In genomic region chr14:54715402-54715801, GRCm38 (mm10) we compare ENCODE assay signal across 19 mouse cellular contexts. TPM values are rescaled to one million over a fixed set of nuclear protein-coding genes. Genes with fewer than 3 reads are reported as not detected.
DNase-seq lines count a peak whose midpoint lies in the region; ATAC-seq lines count a peak whose summit lies in the region.
"Had no signal": no experiment of that assay in that cellular context is flagged by ENCODE, and none has a peak within 500 bp of the region (broad histone marks: within the 10 kb centered on the region; RNA-seq: fewer than 3 reads in every experiment).

No protein-coding gene starts in this region.

- no peaks in the 10 kb centered on the region for H3K27me3 ChIP-seq in hindbrain, embryonic 12.5 days
- peaks cover 2% of the 10 kb centered on the region; the same call in 1 of the 2 replicates for H3K27me3 ChIP-seq in hindbrain, embryonic 11.5 days (ENCODE audit: control insufficient read depth, insufficient read depth, low read length)
- 0 out of 2 replicates have a peak, but pooled peaks cover 4% of the 10 kb centered on the region for H3K27me3 ChIP-seq in midbrain, embryonic 13.5 days
- H3K27me3 ChIP-seq in midbrain, embryonic 11.5 days (ENCODE audit: control insufficient read depth, insufficient read depth, low read length): no peaks in the 10 kb centered on the region
- no peaks in the 10 kb centered on the region for H3K27me3 ChIP-seq in midbrain, embryonic 15.5 days (replicated peaks)

- H3K4me1 ChIP-seq in hindbrain, embryonic 12.5 days: peaks cover 6% of the 10 kb centered on the region
- H3K4me1 ChIP-seq in hindbrain, embryonic 11.5 days (replicated peaks; ENCODE audit: control insufficient read depth, insufficient read depth, low read length): no peaks in the 10 kb centered on the region
- H3K4me1 ChIP-seq in midbrain, embryonic 13.5 days (replicated peaks): peaks cover 8% of the 10 kb centered on the region
- H3K4me1 ChIP-seq in midbrain, embryonic 11.5 days (ENCODE audit: control insufficient read depth, insufficient read depth, low read length): peaks cover 3% of the 10 kb centered on the region; the same call in 1 of the 2 replicates
- peaks cover 15% of the 10 kb centered on the region for H3K4me1 ChIP-seq in midbrain, embryonic 15.5 days

- H3K4me3 ChIP-seq in hindbrain, embryonic 12.5 days: no peak overlapping the region
- no peak overlapping the region for H3K4me3 ChIP-seq in hindbrain, embryonic 11.5 days (ENCODE audit: low read depth, low read length)
- H3K4me3 ChIP-seq in midbrain, embryonic 13.5 days (replicated peaks): peak overlapping the region; percentile 39
- H3K4me3 ChIP-seq in midbrain, embryonic 11.5 days (ENCODE audit: low read depth, low read length): no peak overlapping the region
- H3K4me3 ChIP-seq in midbrain, embryonic 15.5 days: 0 out of 2 replicates have a peak overlapping the region, but pooled peaks have one; percentile 43

- no peak overlapping the region for H3K27ac ChIP-seq in hindbrain, embryonic 12.5 days
- no peak overlapping the region for H3K27ac ChIP-seq in hindbrain, embryonic 11.5 days (ENCODE audit: low read depth, low read length)
- no peak overlapping the region for H3K27ac ChIP-seq in midbrain, embryonic 13.5 days
- H3K27ac ChIP-seq in midbrain, embryonic 11.5 days (ENCODE audit: low read depth, low read length): no peak overlapping the region
- H3K27ac ChIP-seq in midbrain, embryonic 15.5 days: no peak overlapping the region
- H3K27ac ChIP-seq: limb, embryonic 10.5 days; liver, embryonic 14.5 days had no signal

- no peak overlapping the region for H3K9ac ChIP-seq in hindbrain, embryonic 12.5 days
- H3K9ac ChIP-seq in hindbrain, embryonic 11.5 days (ENCODE audit: low read depth, low read length): no peak overlapping the region
- H3K9ac ChIP-seq in midbrain, embryonic 13.5 days (replicated peaks): no peak overlapping the region
- H3K9ac ChIP-seq in midbrain, embryonic 11.5 days (ENCODE audit: low read length): no peak overlapping the region
- H3K9ac ChIP-seq in midbrain, embryonic 15.5 days: no peak overlapping the region
- H3K9ac ChIP-seq: liver, embryonic 14.5 days had no signal

- no peak for ATAC-seq in hindbrain, embryonic 12.5 days (ENCODE audit: low FRiP score)
- ATAC-seq in hindbrain, embryonic 11.5 days (ENCODE audit: low FRiP score): no peak
- no peak for ATAC-seq in midbrain, embryonic 13.5 days
- no peak for ATAC-seq in midbrain, embryonic 11.5 days (ENCODE audit: low FRiP score)
- no peak for ATAC-seq in midbrain, embryonic 15.5 days (replicated peaks)
- ATAC-seq: lung, postnatal 0 days had no signal

- 77% methylated on average over 1 of the region's 1 CpGs for WGBS in hindbrain, embryonic 12.5 days
- WGBS in hindbrain, embryonic 11.5 days: 72% methylated on average over 1 of the region's 1 CpGs
- WGBS in midbrain, embryonic 13.5 days: 71% methylated on average over 1 of the region's 1 CpGs
- WGBS in midbrain, embryonic 11.5 days: 85% methylated on average over 1 of the region's 1 CpGs
- WGBS in midbrain, embryonic 15.5 days: 70% methylated on average over 1 of the region's 1 CpGs

- H3K4me2 ChIP-seq in hindbrain, embryonic 12.5 days (replicated peaks): peak overlapping the region; percentile 70; the same call in 1 of the 2 replicates
- H3K4me2 ChIP-seq in hindbrain, embryonic 11.5 days (replicated peaks; ENCODE audit: low read depth, low read length): no peak overlapping the region
- H3K4me2 ChIP-seq in midbrain, embryonic 13.5 days (replicated peaks): peak overlapping the region; percentile 59
- H3K4me2 ChIP-seq in midbrain, embryonic 11.5 days: no peak overlapping the region
- H3K4me2 ChIP-seq in midbrain, embryonic 15.5 days: peak overlapping the region; percentile 77

- H3K9me3 ChIP-seq in hindbrain, embryonic 12.5 days (replicated peaks): no peaks in the 10 kb centered on the region
- no peaks in the 10 kb centered on the region for H3K9me3 ChIP-seq in hindbrain, embryonic 11.5 days (ENCODE audit: control insufficient read depth, low read length)
- H3K9me3 ChIP-seq in midbrain, embryonic 13.5 days: no peaks in the 10 kb centered on the region
- no peaks in the 10 kb centered on the region for H3K9me3 ChIP-seq in midbrain, embryonic 11.5 days (ENCODE audit: control insufficient read depth, low read length)
- H3K9me3 ChIP-seq in midbrain, embryonic 15.5 days: no peaks in the 10 kb centered on the region
- H3K9me3 ChIP-seq: limb, embryonic 10.5 days had no signal

- DNase-seq in hindbrain, embryonic 11.5 days (ENCODE audit: low spot score): no peak
- DNase-seq in midbrain, embryonic 11.5 days (ENCODE audit: low spot score, missing footprints): no peak
- no peak for DNase-seq in frontal cortex, postnatal 36 days (ENCODE audit: low spot score in 2 of 2)
- DNase-seq in adrenal gland, postnatal 4 days (ENCODE audit: low spot score in 2 of 2): no peak
- DNase-seq: heart, adult 18-20 months had no signal

- no peaks in the 10 kb centered on the region for H3K36me3 ChIP-seq in hindbrain, embryonic 12.5 days
- no peaks in the 10 kb centered on the region for H3K36me3 ChIP-seq in hindbrain, embryonic 11.5 days (ENCODE audit: control insufficient read depth, insufficient read depth, low read length)
- H3K36me3 ChIP-seq in midbrain, embryonic 13.5 days: no peaks in the 10 kb centered on the region
- H3K36me3 ChIP-seq in midbrain, embryonic 11.5 days (ENCODE audit: control insufficient read depth, insufficient read depth, low read length): no peaks in the 10 kb centered on the region
- H3K36me3 ChIP-seq in midbrain, embryonic 15.5 days (replicated peaks): no peaks in the 10 kb centered on the region
- H3K36me3 ChIP-seq: limb, embryonic 10.5 days had no signal

RNA-seq across cellular contexts. Expression of gene Cebpe, which starts 3.4 kb away (rescaled TPM):
- 0.31 TPM in 1 of 2 replicates, not detected in the other for polyA plus RNA-seq in hindbrain, embryonic 12.5 days (2016; fragmentation: Nextera tagmentation; extraction: Ambion mirVana)
- polyA plus RNA-seq in hindbrain, embryonic 11.5 days (2014; fragmentation: Nextera tagmentation; extraction: Ambion mirVana): 0.20 TPM in 1 of 2 replicates, not detected in the other
- not detected in 2 replicates for polyA plus RNA-seq in midbrain, embryonic 13.5 days (2015; fragmentation: Nextera tagmentation; extraction: Ambion mirVana)
- polyA plus RNA-seq in midbrain, embryonic 11.5 days (2014; fragmentation: Nextera tagmentation; extraction: Ambion mirVana): 0.12 TPM in 1 of 2 replicates, not detected in the other
- polyA plus RNA-seq in midbrain, embryonic 15.5 days (2015; fragmentation: Nextera tagmentation; extraction: Ambion mirVana): 0.13 TPM in 1 of 2 replicates, not detected in the other
- 1 to 10 TPM in 1 of 2 experiments, under 1 TPM in 1; 0.78 to 1.6 TPM for total RNA-seq in adrenal gland, postnatal 4 days (2021)
- total RNA-seq: ES-E14; gastrocnemius, adult 2 months; heart, adult 18-20 months; layer of hippocampus, adult 8-10 months; left cerebral cortex, adult 2 months had no signal
- polyA plus RNA-seq: heart, embryonic 16.5 days; inflammation-experienced regulatory T-cells, adult 6 months; kidney, embryonic 16.5 days; limb, embryonic 10.5 days; stomach, embryonic 14.5 days had no signal

RNA-seq across cellular contexts. Expression of gene Gm29776, which starts 16.8 kb away (rescaled TPM):
- polyA plus RNA-seq in hindbrain, embryonic 12.5 days (2016; fragmentation: Nextera tagmentation; extraction: Ambion mirVana): 0.16 and 0.21 TPM in 2 replicates
- polyA plus RNA-seq in hindbrain, embryonic 11.5 days (2014; fragmentation: Nextera tagmentation; extraction: Ambion mirVana): 0.06 TPM in 2 replicates
- 0.27 and 0.32 TPM in 2 replicates for polyA plus RNA-seq in midbrain, embryonic 13.5 days (2015; fragmentation: Nextera tagmentation; extraction: Ambion mirVana)
- 0.11 and 0.22 TPM in 2 replicates for polyA plus RNA-seq in midbrain, embryonic 11.5 days (2014; fragmentation: Nextera tagmentation; extraction: Ambion mirVana)
- 0.32 and 0.37 TPM in 2 replicates for polyA plus RNA-seq in midbrain, embryonic 15.5 days (2015; fragmentation: Nextera tagmentation; extraction: Ambion mirVana)
- under 1 TPM; 0.11 TPM for total RNA-seq in adrenal gland, postnatal 4 days (2021)
- total RNA-seq: gastrocnemius, adult 2 months; heart, adult 18-20 months; left cerebral cortex, adult 2 months had no signal

RNA-seq across cellular contexts. Expression of gene Acin1, which starts 28.7 kb away (rescaled TPM):
- 158 and 168 TPM in 2 replicates for polyA plus RNA-seq in hindbrain, embryonic 12.5 days (2016; fragmentation: Nextera tagmentation; extraction: Ambion mirVana)
- polyA plus RNA-seq in hindbrain, embryonic 11.5 days (2014; fragmentation: Nextera tagmentation; extraction: Ambion mirVana): 148 and 185 TPM in 2 replicates
- polyA plus RNA-seq in midbrain, embryonic 13.5 days (2015; fragmentation: Nextera tagmentation; extraction: Ambion mirVana): 185 and 187 TPM in 2 replicates
- polyA plus RNA-seq in midbrain, embryonic 11.5 days (2014; fragmentation: Nextera tagmentation; extraction: Ambion mirVana): 139 and 145 TPM in 2 replicates
- polyA plus RNA-seq in midbrain, embryonic 15.5 days (2015; fragmentation: Nextera tagmentation; extraction: Ambion mirVana): 145 TPM in 2 replicates
- total RNA-seq in adrenal gland, postnatal 4 days (2021): 100 to 1,000 TPM; 252 to 273 TPM

RNA-seq across cellular contexts. Expression of gene 1700123O20Rik, which starts 29.4 kb away (rescaled TPM):
- polyA plus RNA-seq in hindbrain, embryonic 12.5 days (2016; fragmentation: Nextera tagmentation; extraction: Ambion mirVana): 83.3 and 86.4 TPM in 2 replicates
- 99.9 and 108 TPM in 2 replicates for polyA plus RNA-seq in hindbrain, embryonic 11.5 days (2014; fragmentation: Nextera tagmentation; extraction: Ambion mirVana)
- 75.4 and 76.6 TPM in 2 replicates for polyA plus RNA-seq in midbrain, embryonic 13.5 days (2015; fragmentation: Nextera tagmentation; extraction: Ambion mirVana)
- 95.7 and 96.7 TPM in 2 replicates for polyA plus RNA-seq in midbrain, embryonic 11.5 days (2014; fragmentation: Nextera tagmentation; extraction: Ambion mirVana)
- 65.5 and 65.6 TPM in 2 replicates for polyA plus RNA-seq in midbrain, embryonic 15.5 days (2015; fragmentation: Nextera tagmentation; extraction: Ambion mirVana)
- total RNA-seq in adrenal gland, postnatal 4 days (2021): 10 to 100 TPM; 38.2 to 43.0 TPM

Comparison
In these comparisons a context has a peak if more than half of its experiments do, and no peak if none do; other contexts are left out.
1. H3K4me2 ChIP-seq: peak in hindbrain, embryonic 12.5 days (single experiment), midbrain, embryonic 13.5 days (single experiment) and midbrain, embryonic 15.5 days (single experiment); none in hindbrain, embryonic 11.5 days (single experiment) and midbrain, embryonic 11.5 days (single experiment).
2. H3K4me3 ChIP-seq: peak in midbrain, embryonic 13.5 days (single experiment) and midbrain, embryonic 15.5 days (single experiment); none in hindbrain, embryonic 12.5 days (single experiment), hindbrain, embryonic 11.5 days (single experiment) and midbrain, embryonic 11.5 days (single experiment).